Mouse (Mus musculus): Measurements from ENCODE around the gene Smndc1.

DNA sequence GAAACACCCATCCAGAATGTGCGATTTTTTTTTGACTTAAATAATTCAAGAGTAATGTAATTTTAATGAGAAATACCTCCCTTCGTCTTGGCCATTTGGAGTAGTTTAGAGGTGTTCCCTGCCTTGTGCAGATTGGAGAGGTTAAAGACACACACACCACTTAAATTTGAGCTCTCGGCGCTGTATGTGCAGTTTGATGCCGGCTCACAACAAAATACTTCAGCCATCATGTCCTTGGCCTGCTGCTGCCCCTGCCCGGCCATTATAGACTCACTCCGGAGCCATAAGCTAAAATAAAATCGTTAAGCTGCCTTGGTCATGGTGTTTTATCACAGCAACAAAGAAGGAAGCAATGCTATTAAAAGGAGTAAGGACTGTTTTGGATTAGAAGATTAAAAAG, 1.0 kb upstream of the Smndc1 start:
- no peak for TF ChIP-seq CTCF (IDR thresholded peaks at IDR 0.05)
- TF ChIP-seq EP300 (IDR thresholded peaks at IDR 0.05), result no peak

Data from lung, postnatal 0 days (tissue).